Mouse (Mus musculus) liver, embryonic 14.5 days (tissue): Measurements from ENCODE around the gene Ecm2. TPM values are rescaled to one million over a fixed set of nuclear protein-coding genes. Genes with fewer than 3 reads are reported as not detected.

Experiments used
- ATAC-seq: fragments of 200-750 bp; cut with Nextera tagmentation; 2 replicates; pipeline ENCODE4 v1.8.0; 2017; ENCODE audit warnings: moderate number of reproducible peaks, mild to moderate bottlenecking, moderate library complexity; ENCODE audit not compliant: insufficient read depth
- DNase-seq, 3 experiments: peaks; one replicate each; pipeline ENCODE4 v3.0.0-alpha.2; 2012 to 2013; ENCODE audit warnings: low read depth in 3 of 3, low spot score in 3 of 3
- H3K27ac ChIP-seq: fragments of 300-500 bp; sonication (generic); 2 replicates; pipeline ENCODE4 v1.5.1; 2014; ENCODE audit warnings: moderate library complexity, mild to moderate bottlenecking, control low read depth, inconsistent platforms
- H3K27me3 ChIP-seq: fragments of 300-500 bp; sonication (generic); 2 replicates; pipeline ENCODE4 v1.6.1; 2014; ENCODE audit warnings: mild to moderate bottlenecking, low read length, moderate library complexity; ENCODE audit not compliant: control insufficient read depth, insufficient read depth
- H3K36me3 ChIP-seq: fragments of 300-500 bp; sonication (generic); replicated peaks from 2 replicates; pipeline ENCODE4 v1.6.1; 2014; ENCODE audit warnings: low read depth; ENCODE audit not compliant: control insufficient read depth, insufficient read depth
- H3K4me1 ChIP-seq, 2 experiments: fragments of 200-500 bp in 1 of 2; fragments of 300-500 bp in 1 of 2; sonication (generic) in 1 of 2; replicated peaks; 2 replicates each; pipeline ENCODE4 v1.6.1; 2012 to 2014; ENCODE audit warnings: antibody characterized with exemption in 1 of 2, inconsistent platforms in 1 of 2, low read length in 1 of 2; ENCODE audit not compliant: control insufficient read depth in 2 of 2, insufficient read depth in 2 of 2
- H3K4me2 ChIP-seq: fragments of 300-500 bp; sonication (generic); 2 replicates; pipeline ENCODE4 v1.6.1; 2014; ENCODE audit warnings: low read depth, mild to moderate bottlenecking, control low read depth, moderate library complexity
- H3K4me3 ChIP-seq, 2 experiments: fragments of 200-500 bp in 1 of 2; fragments of 300-500 bp in 1 of 2; sonication (generic) in 1 of 2; 2 replicates each; pipeline ENCODE4 v1.5.1; 2012 to 2014; ENCODE audit warnings: low read depth in 2 of 2, low read length in 2 of 2, mild to moderate bottlenecking in 2 of 2, control low read depth in 1 of 2, inconsistent platforms in 1 of 2, moderate library complexity in 1 of 2; ENCODE audit not compliant: insufficient read depth in 1 of 2
- H3K9ac ChIP-seq: fragments of 300-500 bp; sonication (generic); replicated peaks from 2 replicates; pipeline ENCODE4 v1.6.1; 2014; ENCODE audit warnings: mild to moderate bottlenecking, control low read depth, moderate library complexity
- H3K9me3 ChIP-seq: fragments of 300-500 bp; sonication (generic); 2 replicates; pipeline ENCODE4 v1.6.1; 2016; ENCODE audit warnings: low read length, mixed read lengths; ENCODE audit not compliant: control insufficient read depth
- CTCF ChIP-seq: IDR thresholded peaks from 2 replicates; pipeline ENCODE4 v1.5.1; 2016; ENCODE audit warnings: antibody characterized with exemption, low read depth, control low read depth
- EP300 ChIP-seq: IDR thresholded peaks from 2 replicates; pipeline ENCODE4 v1.6.1; 2016; ENCODE audit warnings: antibody characterized with exemption, low read depth
- WGBS: fragments of 180-500 bp; shearing (Covaris S2); extraction: QIAGEN DNeasy Blood & Tissue Kit; methylation state at CpG from one replicate; pipeline ENCODE4 v1.1.7; 2014; ENCODE audit not compliant: insufficient replicate concordance; 5-methylcytosine and 5-hydroxymethylcytosine counted together
- polyA plus RNA-seq, 2 experiments: library from polyadenylated mRNA; depleted of rRNA in 1 of 2; stranded (reverse) in 1 of 2; unstranded in 1 of 2; fragments of >200 nt; fragmentation: Nextera tagmentation in 1 of 2; extraction: Ambion mirVana in 1 of 2; gene quantifications; 2 replicates each; pipeline versions ENCODE4 v1.2.1 to v1.2.3; 2012 to 2014

Gene Ecm2
- polyA plus RNA-seq, 2 experiments: 0.19 TPM

- H3K4me2 ChIP-seq: no peak overlapping the region
- 31% methylated on average over 4 of the region's 4 CpGs for WGBS
- H3K36me3 ChIP-seq: peaks cover under 1% of the 10 kb centered on the region
- no peak overlapping the region for H3K27ac ChIP-seq
- H3K9me3 ChIP-seq: no peaks in the 10 kb centered on the region
- TF ChIP-seq EP300: no peak
- TF ChIP-seq CTCF: no peak
- no peaks in the 10 kb centered on the region for H3K27me3 ChIP-seq
- peaks cover 0 to 7% of the 10 kb centered on the region in 2 experiments; a peak in 1 of 4 replicates for H3K4me1 ChIP-seq
- no peak for ATAC-seq
- no peak overlapping the region for H3K9ac ChIP-seq
- no peak for DNase-seq
- no peak overlapping the region for H3K4me3 ChIP-seq
Observed at GRCm38 (mm10) chr13:49470806-49471205, 33.8 kb upstream of the Ecm2 start.

GRCm38 (mm10) chr13:49471981-49472675 is 32.5 kb upstream of the Ecm2 start:
- no peak for DNase-seq
- no peak overlapping the region for H3K4me3 ChIP-seq
- H3K27me3 ChIP-seq: no peaks in the 10 kb centered on the region
- H3K27ac ChIP-seq: no peak overlapping the region
- WGBS: 59% methylated on average over 4 of the region's 4 CpGs
- no peak for TF ChIP-seq CTCF
- no peak for TF ChIP-seq EP300
- H3K9me3 ChIP-seq: no peaks in the 10 kb centered on the region
- no peak overlapping the region for H3K9ac ChIP-seq
- no peak for ATAC-seq
- no peaks in the 10 kb centered on the region for H3K36me3 ChIP-seq
- H3K4me1 ChIP-seq: peaks cover 0 to 7% of the 10 kb centered on the region in 2 experiments; a peak in 1 of 4 replicates
- no peak overlapping the region for H3K4me2 ChIP-seq

- H3K4me2 ChIP-seq: no peak overlapping the region
- WGBS: 84% methylated on average over 6 of the region's 6 CpGs
- H3K4me1 ChIP-seq: peaks cover 0 to 7% of the 10 kb centered on the region in 2 experiments; a peak in 1 of 4 replicates
- no peak overlapping the region for H3K4me3 ChIP-seq
- DNase-seq (no peak), ATAC-seq (no peak)
- H3K9ac ChIP-seq: no peak overlapping the region
- H3K27ac ChIP-seq: no peak overlapping the region
- no peaks in the 10 kb centered on the region for H3K27me3 ChIP-seq
- no peaks in the 10 kb centered on the region for H3K9me3 ChIP-seq
- no peaks in the 10 kb centered on the region for H3K36me3 ChIP-seq
- TF ChIP-seq EP300: no peak
- no peak for TF ChIP-seq CTCF
Observed at GRCm38 (mm10) chr13:49472676-49473005, 32.0 kb upstream of the Ecm2 start.

DNA sequence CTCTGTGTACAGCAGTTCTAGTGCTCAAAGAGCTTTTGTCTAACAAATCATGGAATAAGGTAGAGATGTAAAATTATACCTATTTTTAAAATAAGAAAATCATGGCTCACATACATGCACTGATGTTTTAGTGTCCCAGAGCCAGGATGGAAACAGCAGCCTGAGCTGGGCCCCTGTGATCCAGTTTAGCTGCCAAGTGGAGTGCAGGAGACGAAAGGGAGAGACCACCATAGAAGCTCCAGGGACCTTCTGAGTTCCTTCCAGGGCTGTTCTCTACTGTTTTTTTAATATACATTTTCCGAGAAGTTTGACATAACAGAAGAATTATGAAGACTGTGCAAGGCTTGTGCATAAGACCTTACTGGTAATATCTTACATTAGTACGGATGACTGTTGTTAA is 26.7 kb upstream of the Ecm2 start:
- H3K4me2 ChIP-seq: no peak overlapping the region
- H3K4me3 ChIP-seq: no peak overlapping the region
- no peaks in the 10 kb centered on the region for H3K36me3 ChIP-seq
- H3K27ac ChIP-seq: no peak overlapping the region
- no peaks in the 10 kb centered on the region for H3K27me3 ChIP-seq
- no peak overlapping the region for H3K9ac ChIP-seq
- H3K9me3 ChIP-seq: no peaks in the 10 kb centered on the region
- no peaks in the 10 kb centered on the region for H3K4me1 ChIP-seq
- no peak for DNase-seq
- TF ChIP-seq CTCF: no peak
- no peak for TF ChIP-seq EP300
- 74% methylated on average over 3 of the region's 3 CpGs for WGBS
- ATAC-seq: no peak

GRCm38 (mm10) chr13:49478851-49479374 is 25.7 kb upstream of the Ecm2 start:
- TF ChIP-seq EP300 (no peak), CTCF (no peak)
- Histone ChIP-seq H3K9ac (no peak overlapping the region), H3K4me1 (no peaks in the 10 kb centered on the region), H3K4me2 (no peak overlapping the region), H3K27me3 (no peaks in the 10 kb centered on the region), H3K27ac (no peak overlapping the region), H3K4me3 (no peak overlapping the region), H3K9me3 (no peaks in the 10 kb centered on the region), H3K36me3 (no peaks in the 10 kb centered on the region)
- no peak for ATAC-seq
- 75% methylated on average over 6 of the region's 6 CpGs for WGBS
- DNase-seq: no peak
